In genomic region chr7:19619004-19619801, GRCm38 (mm10) we compare ENCODE assay signal across 8 mouse cellular contexts. TPM values are rescaled to one million over a fixed set of nuclear protein-coding genes. Genes with fewer than 3 reads are reported as not detected.
DNase-seq lines count a peak whose midpoint lies in the region; ATAC-seq and TF ChIP-seq lines count a peak whose summit lies in the region.

No protein-coding gene starts in this region.

- no peaks in the 10 kb centered on the region for H3K79me2 ChIP-seq in C2C12 (ENCODE audit: control insufficient read depth, insufficient read depth)

- H3K4me2 ChIP-seq in embryonic facial prominence, embryonic 12.5 days (replicated peaks) = peak overlapping the region; percentile 54
- peak overlapping the region; percentile 65 for H3K4me2 ChIP-seq in kidney, embryonic 14.5 days (replicated peaks; ENCODE audit: low read depth, low read length)
- peak overlapping the region; percentile 44 for H3K4me2 ChIP-seq in limb, embryonic 15.5 days
- H3K4me2 ChIP-seq in midbrain, postnatal 0 days (ENCODE audit: low read depth, low read length, poor library complexity, severe bottlenecking) = peak overlapping the region; percentile 42

- DNase-seq in adrenal gland, postnatal 25 days = peak; percentile 54
- DNase-seq in heart, embryonic 10.5 days (ENCODE audit: low spot score) = peak; percentile 90
- peak; percentile 89 for DNase-seq in midbrain, postnatal 0 days (ENCODE audit: low spot score)
- peak; percentile 72 to 85 for DNase-seq in spleen, postnatal 4 days (ENCODE audit: low spot score in 2 of 2)

- H3K79me3 ChIP-seq in C2C12 (ENCODE audit: low read depth) = no peaks in the 10 kb centered on the region

- peaks cover 2% of the 10 kb centered on the region for H3K36me3 ChIP-seq in C2C12 (ENCODE audit: control insufficient read depth, insufficient read depth)
- H3K36me3 ChIP-seq in embryonic facial prominence, embryonic 12.5 days = no peaks in the 10 kb centered on the region
- no peaks in the 10 kb centered on the region for H3K36me3 ChIP-seq in heart, embryonic 10.5 days
- no peaks in the 10 kb centered on the region for H3K36me3 ChIP-seq in kidney, embryonic 14.5 days (ENCODE audit: control insufficient read depth, insufficient read depth, low read length)
- peaks cover 17% of the 10 kb centered on the region for H3K36me3 ChIP-seq in limb, embryonic 15.5 days
- 0 out of 2 replicates have a peak, but pooled peaks cover 4% of the 10 kb centered on the region for H3K36me3 ChIP-seq in midbrain, postnatal 0 days (ENCODE audit: insufficient read depth, low read length)

- peak overlapping the region; percentile 58 for H3K9ac ChIP-seq in embryonic facial prominence, embryonic 12.5 days
- H3K9ac ChIP-seq in kidney, embryonic 14.5 days (ENCODE audit: low read depth, low read length) = peak overlapping the region; percentile 58
- 0 out of 2 replicates have a peak overlapping the region, but pooled peaks have one; percentile 3 for H3K9ac ChIP-seq in limb, embryonic 15.5 days
- H3K9ac ChIP-seq in midbrain, postnatal 0 days (replicated peaks; ENCODE audit: low read length, poor library complexity, severe bottlenecking) = peak overlapping the region; percentile 36

- no peak overlapping the region for H3K4me3 ChIP-seq in C2C12 (ENCODE audit: insufficient read depth, poor library complexity, severe bottlenecking)
- peak overlapping the region; percentile 32 for H3K4me3 ChIP-seq in embryonic facial prominence, embryonic 12.5 days
- H3K4me3 ChIP-seq in heart, embryonic 10.5 days = peak overlapping the region; percentile 59
- peak overlapping the region; percentile 34 for H3K4me3 ChIP-seq in kidney, embryonic 14.5 days (ENCODE audit: low read length)
- H3K4me3 ChIP-seq in limb, embryonic 15.5 days = peak overlapping the region; percentile 31
- H3K4me3 ChIP-seq in midbrain, postnatal 0 days (ENCODE audit: low read depth, low read length) = peak overlapping the region; percentile 28

- no peaks in the 10 kb centered on the region for H3K9me3 ChIP-seq in embryonic facial prominence, embryonic 12.5 days
- H3K9me3 ChIP-seq in heart, embryonic 10.5 days = no peaks in the 10 kb centered on the region
- no peaks in the 10 kb centered on the region for H3K9me3 ChIP-seq in kidney, embryonic 14.5 days (ENCODE audit: control insufficient read depth, low read length)
- H3K9me3 ChIP-seq in limb, embryonic 15.5 days = no peaks in the 10 kb centered on the region
- H3K9me3 ChIP-seq in midbrain, postnatal 0 days (ENCODE audit: low read length) = no peaks in the 10 kb centered on the region

- peak; percentile 76; the same call in 1 of the 2 replicates for ATAC-seq in embryonic facial prominence, embryonic 12.5 days (ENCODE audit: insufficient number of reproducible peaks, insufficient read depth, low FRiP score, low TSS enrichment)
- peak; percentile 85 for ATAC-seq in kidney, embryonic 14.5 days (ENCODE audit: low FRiP score, low TSS enrichment)
- ATAC-seq in limb, embryonic 15.5 days (ENCODE audit: insufficient number of reproducible peaks, low FRiP score, low TSS enrichment, low read depth) = peak; percentile 27; the same call in 1 of the 2 replicates
- ATAC-seq in midbrain, postnatal 0 days (ENCODE audit: low FRiP score) = peak; percentile 73

- peaks cover 3% of the 10 kb centered on the region; the same call in 1 of the 2 replicates for H3K4me1 ChIP-seq in embryonic facial prominence, embryonic 12.5 days
- H3K4me1 ChIP-seq in heart, embryonic 10.5 days = peaks cover 6% of the 10 kb centered on the region
- H3K4me1 ChIP-seq in kidney, embryonic 14.5 days (ENCODE audit: control insufficient read depth, insufficient read depth, low read length) = 0 out of 2 replicates have a peak, but pooled peaks cover 3% of the 10 kb centered on the region
- H3K4me1 ChIP-seq in limb, embryonic 15.5 days = peaks cover 7% of the 10 kb centered on the region
- no peaks in the 10 kb centered on the region for H3K4me1 ChIP-seq in midbrain, postnatal 0 days (ENCODE audit: insufficient read depth, low read length)

- WGBS in embryonic facial prominence, embryonic 12.5 days = 6% methylated on average over 35 of the region's 35 CpGs
- 4% methylated on average over 35 of the region's 35 CpGs for WGBS in heart, embryonic 10.5 days
- WGBS in kidney, embryonic 14.5 days = 10% methylated on average over 35 of the region's 35 CpGs
- whole genome bisulfite sequencing in limb, embryonic 15.5 days = 10% methylated on average over 35 of the region's 35 CpGs
- 4% methylated on average over 35 of the region's 35 CpGs for WGBS in midbrain, postnatal 0 days

- H3K27ac ChIP-seq in embryonic facial prominence, embryonic 12.5 days = 0 out of 2 replicates have a peak overlapping the region, but pooled peaks have one; percentile 63
- peak overlapping the region; percentile 69 for H3K27ac ChIP-seq in heart, embryonic 10.5 days
- H3K27ac ChIP-seq in kidney, embryonic 14.5 days (ENCODE audit: low read depth, low read length) = no peak overlapping the region
- H3K27ac ChIP-seq in limb, embryonic 15.5 days = peak overlapping the region; percentile 19; the same call in 1 of the 2 replicates
- 0 out of 2 replicates have a peak overlapping the region, but pooled peaks have one; percentile 38 for H3K27ac ChIP-seq in midbrain, postnatal 0 days (ENCODE audit: low read depth, low read length)

- TF ChIP-seq CTCF in C2C12 (IDR thresholded peaks at IDR 0.05; ENCODE audit: control insufficient read depth, insufficient read depth, insufficient read length) = peak; percentile 65
- peak; percentile 92 for TF ChIP-seq CTCF in midbrain, postnatal 0 days (IDR thresholded peaks at IDR 0.05)

- no peaks in the 10 kb centered on the region for H3K27me3 ChIP-seq in C2C12 (ENCODE audit: control insufficient read depth, insufficient read depth, insufficient read length)
- H3K27me3 ChIP-seq in embryonic facial prominence, embryonic 12.5 days = peaks cover 7% of the 10 kb centered on the region; the same call in 1 of the 2 replicates
- peaks cover 13% of the 10 kb centered on the region for H3K27me3 ChIP-seq in heart, embryonic 10.5 days (ENCODE audit: insufficient read depth, poor library complexity, severe bottlenecking)
- no peaks in the 10 kb centered on the region for H3K27me3 ChIP-seq in kidney, embryonic 14.5 days (ENCODE audit: control insufficient read depth, insufficient read depth, low read length)
- 0 out of 2 replicates have a peak, but pooled peaks cover 4% of the 10 kb centered on the region for H3K27me3 ChIP-seq in limb, embryonic 15.5 days
- H3K27me3 ChIP-seq in midbrain, postnatal 0 days (ENCODE audit: insufficient read depth, low read length) = no peaks in the 10 kb centered on the region; the same call in 1 of the 2 replicates

- H3ac ChIP-seq in C2C12 (ENCODE audit: control insufficient read depth, insufficient read length, low read depth) = no peak overlapping the region

RNA-seq across cellular contexts. Expression of gene Relb, which starts 10.0 kb away (rescaled TPM):
- polyA plus RNA-seq in C2C12 (2012; fragmentation: generic; extraction: Trizol) = 11.1 TPM
- total RNA-seq in adrenal gland, postnatal 25 days (2021) = 25.6 and 32.3 TPM in 2 replicates
- 8.0 and 8.5 TPM in 2 replicates for polyA plus RNA-seq in embryonic facial prominence, embryonic 12.5 days (2016; fragmentation: Nextera tagmentation; extraction: Ambion mirVana)
- 3.3 and 3.8 TPM in 2 replicates for polyA plus RNA-seq in heart, embryonic 10.5 days (2016; fragmentation: Nextera tagmentation; extraction: Ambion mirVana)
- polyA plus RNA-seq in kidney, embryonic 14.5 days (2014; fragmentation: Nextera tagmentation; extraction: Ambion mirVana) = 7.3 and 9.3 TPM in 2 replicates
- 11.8 and 14.1 TPM in 2 replicates for polyA plus RNA-seq in limb, embryonic 15.5 days (2015; fragmentation: Nextera tagmentation; extraction: Ambion mirVana)
- 5.6 and 7.3 TPM in 2 replicates for total RNA-seq in midbrain, postnatal 0 days (2014; rRNA removed)
- polyA plus RNA-seq in midbrain, postnatal 0 days (2015; fragmentation: Nextera tagmentation; extraction: Ambion mirVana) = 5.6 and 6.2 TPM in 2 replicates

RNA-seq across cellular contexts. Expression of gene Clasrp, which starts 14.9 kb away (rescaled TPM):
- polyA plus RNA-seq in C2C12 (2012; fragmentation: generic; extraction: Trizol) = 19.0 TPM
- 57.4 and 67.6 TPM in 2 replicates for total RNA-seq in adrenal gland, postnatal 25 days (2021)
- polyA plus RNA-seq in embryonic facial prominence, embryonic 12.5 days (2016; fragmentation: Nextera tagmentation; extraction: Ambion mirVana) = 72.7 and 80.7 TPM in 2 replicates
- 38.7 and 47.6 TPM in 2 replicates for polyA plus RNA-seq in heart, embryonic 10.5 days (2016; fragmentation: Nextera tagmentation; extraction: Ambion mirVana)
- 44.3 and 48.4 TPM in 2 replicates for polyA plus RNA-seq in kidney, embryonic 14.5 days (2014; fragmentation: Nextera tagmentation; extraction: Ambion mirVana)
- polyA plus RNA-seq in limb, embryonic 15.5 days (2015; fragmentation: Nextera tagmentation; extraction: Ambion mirVana) = 49.6 and 49.8 TPM in 2 replicates
- total RNA-seq in midbrain, postnatal 0 days (2014; rRNA removed) = 74.4 and 97.4 TPM in 2 replicates
- polyA plus RNA-seq in midbrain, postnatal 0 days (2015; fragmentation: Nextera tagmentation; extraction: Ambion mirVana) = 70.3 and 74.7 TPM in 2 replicates

RNA-seq across cellular contexts. Expression of gene Gemin7, which starts 41.8 kb away (rescaled TPM):
- 136 TPM for polyA plus RNA-seq in C2C12 (2012; fragmentation: generic; extraction: Trizol)
- total RNA-seq in adrenal gland, postnatal 25 days (2021) = 75.6 and 93.0 TPM in 2 replicates
- 150 and 164 TPM in 2 replicates for polyA plus RNA-seq in embryonic facial prominence, embryonic 12.5 days (2016; fragmentation: Nextera tagmentation; extraction: Ambion mirVana)
- polyA plus RNA-seq in heart, embryonic 10.5 days (2016; fragmentation: Nextera tagmentation; extraction: Ambion mirVana) = 149 and 182 TPM in 2 replicates
- 168 and 179 TPM in 2 replicates for polyA plus RNA-seq in kidney, embryonic 14.5 days (2014; fragmentation: Nextera tagmentation; extraction: Ambion mirVana)
- 144 and 149 TPM in 2 replicates for polyA plus RNA-seq in limb, embryonic 15.5 days (2015; fragmentation: Nextera tagmentation; extraction: Ambion mirVana)
- 58.1 and 70.9 TPM in 2 replicates for total RNA-seq in midbrain, postnatal 0 days (2014; rRNA removed)
- 158 and 181 TPM in 2 replicates for polyA plus RNA-seq in midbrain, postnatal 0 days (2015; fragmentation: Nextera tagmentation; extraction: Ambion mirVana)

RNA-seq across cellular contexts. Expression of gene Zfp296, which starts 42.1 kb away (rescaled TPM):
- polyA plus RNA-seq in C2C12 (2012; fragmentation: generic; extraction: Trizol) = 1.9 TPM
- total RNA-seq in adrenal gland, postnatal 25 days (2021) = 0.62 and 0.73 TPM in 2 replicates
- 0.17 and 0.36 TPM in 2 replicates for polyA plus RNA-seq in embryonic facial prominence, embryonic 12.5 days (2016; fragmentation: Nextera tagmentation; extraction: Ambion mirVana)
- polyA plus RNA-seq in heart, embryonic 10.5 days (2016; fragmentation: Nextera tagmentation; extraction: Ambion mirVana) = 0.41 and 0.69 TPM in 2 replicates
- polyA plus RNA-seq in kidney, embryonic 14.5 days (2014; fragmentation: Nextera tagmentation; extraction: Ambion mirVana) = 0.33 and 0.68 TPM in 2 replicates
- polyA plus RNA-seq in limb, embryonic 15.5 days (2015; fragmentation: Nextera tagmentation; extraction: Ambion mirVana) = 1.00 and 1.1 TPM in 2 replicates
- total RNA-seq in midbrain, postnatal 0 days (2014; rRNA removed) = 0.33 and 1.2 TPM in 2 replicates
- polyA plus RNA-seq in midbrain, postnatal 0 days (2015; fragmentation: Nextera tagmentation; extraction: Ambion mirVana) = 0.11 TPM in 1 of 2 replicates, not detected in the other

RNA-seq across cellular contexts. Expression of gene Clptm1, which starts 45.6 kb away (rescaled TPM):
- polyA plus RNA-seq in C2C12 (2012; fragmentation: generic; extraction: Trizol) = 95.7 TPM
- 148 and 159 TPM in 2 replicates for total RNA-seq in adrenal gland, postnatal 25 days (2021)
- 93.9 and 95.0 TPM in 2 replicates for polyA plus RNA-seq in embryonic facial prominence, embryonic 12.5 days (2016; fragmentation: Nextera tagmentation; extraction: Ambion mirVana)
- polyA plus RNA-seq in heart, embryonic 10.5 days (2016; fragmentation: Nextera tagmentation; extraction: Ambion mirVana) = 94.1 and 101 TPM in 2 replicates
- 76.2 and 101 TPM in 2 replicates for polyA plus RNA-seq in kidney, embryonic 14.5 days (2014; fragmentation: Nextera tagmentation; extraction: Ambion mirVana)
- polyA plus RNA-seq in limb, embryonic 15.5 days (2015; fragmentation: Nextera tagmentation; extraction: Ambion mirVana) = 73.4 and 73.8 TPM in 2 replicates
- total RNA-seq in midbrain, postnatal 0 days (2014; rRNA removed) = 149 and 152 TPM in 2 replicates
- polyA plus RNA-seq in midbrain, postnatal 0 days (2015; fragmentation: Nextera tagmentation; extraction: Ambion mirVana) = 140 and 149 TPM in 2 replicates

Comparison
In these comparisons a context has a peak if more than half of its experiments do, and no peak if none do; other contexts are left out.
1. ATAC-seq: peak in every context shown above with its lines; median percentile 85 in kidney, embryonic 14.5 days; 76 in embryonic facial prominence, embryonic 12.5 days; 73 in midbrain, postnatal 0 days; 27 in limb, embryonic 15.5 days.
2. H3K9ac ChIP-seq: peak in every context shown above with its lines; median percentile 58 in embryonic facial prominence, embryonic 12.5 days; 58 in kidney, embryonic 14.5 days; 36 in midbrain, postnatal 0 days; 3 in limb, embryonic 15.5 days.